Mouse (Mus musculus): ENCODE measurements around the gene Slc12a9. TPM values are rescaled to one million over a fixed set of nuclear protein-coding genes. Genes with fewer than 3 reads are reported as not detected.
A peak's percentile ranks its signal among the peaks of the same experiment; 100 is the strongest.

Slc12a9 gene
- 16.0 and 18.8 TPM in 2 replicates for polyA plus RNA-seq (2016; fragmentation: Nextera tagmentation; extraction: Ambion mirVana)

- WGBS = under 1% methylated on average over 41 of the region's 44 CpGs
- ATAC-seq (ENCODE audit: insufficient number of reproducible peaks, insufficient read depth, low FRiP score, low TSS enrichment) = peak; percentile 84
- Histone ChIP-seq H3K9ac (peak within 1 kb of the TSS; percentile 77), H3K36me3 (no peaks in the 10 kb centered on the region), H3K4me1 (peaks cover 13% of the 10 kb centered on the region), H3K4me3 (peak within 1 kb of the TSS; percentile 72), H3K9me3 (no peaks in the 10 kb centered on the region), H3K4me2 (replicated peaks) (peak within 1 kb of the TSS; percentile 92), H3K27me3 (no peaks in the 10 kb centered on the region), H3K27ac (peak within 1 kb of the TSS; percentile 60)
These were observed at the start of gene Slc12a9 for GRCm38 (mm10) chr5:137333512-137334174. Gene Slc12a9 (minus strand): TSS chr5:137333597.

- H3K27ac ChIP-seq = no peak overlapping the region
- no peaks in the 10 kb centered on the region; the same call in 1 of the 2 replicates for H3K36me3 ChIP-seq
- no peaks in the 10 kb centered on the region for H3K9me3 ChIP-seq
- no peak overlapping the region for H3K4me3 ChIP-seq
- peaks cover 11% of the 10 kb centered on the region; the same call in 1 of the 2 replicates for H3K4me1 ChIP-seq
- no peak overlapping the region for H3K9ac ChIP-seq
- H3K4me2 ChIP-seq (replicated peaks) = no peak overlapping the region
- H3K27me3 ChIP-seq = no peaks in the 10 kb centered on the region
- ATAC-seq (ENCODE audit: insufficient number of reproducible peaks, insufficient read depth, low FRiP score, low TSS enrichment) = no peak
- WGBS = 58% methylated on average over 4 of the region's 4 CpGs
These were observed 47.8 kb upstream of the Slc12a9 start for GRCm38 (mm10) chr5:137381152-137381551.

GRCm38 (mm10) chr5:137377603-137378002 is 44.2 kb upstream of the Slc12a9 start:
- peaks cover 32% of the 10 kb centered on the region for H3K36me3 ChIP-seq
- H3K4me1 ChIP-seq = peaks cover 11% of the 10 kb centered on the region; the same call in 1 of the 2 replicates
- no peaks in the 10 kb centered on the region for H3K9me3 ChIP-seq
- peak overlapping the region; percentile 34 for H3K4me2 ChIP-seq (replicated peaks)
- H3K9ac ChIP-seq = no peak overlapping the region
- H3K4me3 ChIP-seq = no peak overlapping the region
- 26% methylated on average over 11 of the region's 15 CpGs for WGBS
- no peaks in the 10 kb centered on the region for H3K27me3 ChIP-seq
- H3K27ac ChIP-seq = no peak overlapping the region
- no peak for ATAC-seq (ENCODE audit: insufficient number of reproducible peaks, insufficient read depth, low FRiP score, low TSS enrichment)

GRCm38 (mm10) chr5:137377176-137377575 is 43.8 kb upstream of the Slc12a9 start:
- Histone ChIP-seq H3K27ac (no peak overlapping the region), H3K9ac (peak overlapping the region; percentile 27; the same call in 1 of the 2 replicates), H3K4me1 (peaks cover 11% of the 10 kb centered on the region; the same call in 1 of the 2 replicates), H3K4me2 (replicated peaks) (peak overlapping the region; percentile 34), H3K27me3 (no peaks in the 10 kb centered on the region), H3K36me3 (peaks cover 36% of the 10 kb centered on the region), H3K9me3 (no peaks in the 10 kb centered on the region), H3K4me3 (no peak overlapping the region)
- 21% methylated on average over 10 of the region's 11 CpGs for WGBS
- ATAC-seq (ENCODE audit: insufficient number of reproducible peaks, insufficient read depth, low FRiP score, low TSS enrichment) = no peak

GRCm38 (mm10) chr5:137376722-137377121 is 43.3 kb upstream of the Slc12a9 start:
- ATAC-seq (ENCODE audit: insufficient number of reproducible peaks, insufficient read depth, low FRiP score, low TSS enrichment) = no peak
- Histone ChIP-seq H3K36me3 (peaks cover 41% of the 10 kb centered on the region), H3K27me3 (no peaks in the 10 kb centered on the region), H3K4me3 (no peak overlapping the region), H3K4me1 (peaks cover 11% of the 10 kb centered on the region; the same call in 1 of the 2 replicates), H3K4me2 (replicated peaks) (no peak overlapping the region), H3K9me3 (no peaks in the 10 kb centered on the region), H3K27ac (no peak overlapping the region), H3K9ac (no peak overlapping the region)
- 57% methylated on average over 9 of the region's 9 CpGs for WGBS

GRCm38 (mm10) chr5:137376198-137376597 is 42.8 kb upstream of the Slc12a9 start:
- Histone ChIP-seq H3K36me3 (peaks cover 46% of the 10 kb centered on the region), H3K4me2 (replicated peaks) (no peak overlapping the region), H3K4me1 (peaks cover 11% of the 10 kb centered on the region; the same call in 1 of the 2 replicates), H3K9ac (no peak overlapping the region), H3K27ac (peak overlapping the region; percentile 46; the same call in 1 of the 2 replicates), H3K4me3 (no peak overlapping the region), H3K27me3 (no peaks in the 10 kb centered on the region), H3K9me3 (no peaks in the 10 kb centered on the region)
- no peak for ATAC-seq (ENCODE audit: insufficient number of reproducible peaks, insufficient read depth, low FRiP score, low TSS enrichment)
- 30% methylated on average over 7 of the region's 7 CpGs for WGBS

- H3K4me1 ChIP-seq = peaks cover 11% of the 10 kb centered on the region; the same call in 1 of the 2 replicates
- peaks cover 52% of the 10 kb centered on the region for H3K36me3 ChIP-seq
- WGBS = 18% methylated on average over 2 of the region's 2 CpGs
- no peaks in the 10 kb centered on the region for H3K27me3 ChIP-seq
- H3K4me2 ChIP-seq (replicated peaks) = no peak overlapping the region
- no peak overlapping the region for H3K4me3 ChIP-seq
- ATAC-seq (ENCODE audit: insufficient number of reproducible peaks, insufficient read depth, low FRiP score, low TSS enrichment) = no peak
- peak overlapping the region; percentile 46; the same call in 1 of the 2 replicates for H3K27ac ChIP-seq
- no peaks in the 10 kb centered on the region for H3K9me3 ChIP-seq
- no peak overlapping the region for H3K9ac ChIP-seq
These were observed 42.2 kb upstream of the Slc12a9 start for GRCm38 (mm10) chr5:137375627-137376026.

GRCm38 (mm10) chr5:137374521-137375080 is 41.2 kb upstream of the Slc12a9 start:
- whole genome bisulfite sequencing = 82% methylated on average over 4 of the region's 4 CpGs

GRCm38 (mm10) chr5:137373371-137373950 is 40.1 kb upstream of the Slc12a9 start:
- Histone ChIP-seq H3K4me2 (replicated peaks) (no peak overlapping the region), H3K9me3 (no peaks in the 10 kb centered on the region), H3K4me1 (peaks cover 7% of the 10 kb centered on the region; the same call in 1 of the 2 replicates), H3K27me3 (no peaks in the 10 kb centered on the region), H3K4me3 (no peak overlapping the region), H3K27ac (no peak overlapping the region), H3K9ac (no peak overlapping the region), H3K36me3 (peaks cover 73% of the 10 kb centered on the region)
- no peak for ATAC-seq (ENCODE audit: insufficient number of reproducible peaks, insufficient read depth, low FRiP score, low TSS enrichment)
- WGBS = 86% methylated on average over 12 of the region's 12 CpGs

More at GRCm38 (mm10) chr5:137374521-137375080, 41.2 kb upstream of the Slc12a9 start:
- H3K4me1 ChIP-seq = peaks cover 11% of the 10 kb centered on the region; the same call in 1 of the 2 replicates
- H3K4me3 ChIP-seq = no peak overlapping the region
- H3K4me2 ChIP-seq (replicated peaks) = no peak overlapping the region
- H3K36me3 ChIP-seq = peaks cover 62% of the 10 kb centered on the region
- no peak overlapping the region for H3K9ac ChIP-seq
- no peaks in the 10 kb centered on the region for H3K27me3 ChIP-seq
- H3K27ac ChIP-seq = peak overlapping the region; percentile 38; the same call in 1 of the 2 replicates
- no peaks in the 10 kb centered on the region for H3K9me3 ChIP-seq
- ATAC-seq (ENCODE audit: insufficient number of reproducible peaks, insufficient read depth, low FRiP score, low TSS enrichment) = no peak

- no peaks in the 10 kb centered on the region for H3K27me3 ChIP-seq
- H3K27ac ChIP-seq = no peak overlapping the region
- H3K4me2 ChIP-seq (replicated peaks) = no peak overlapping the region
- peaks cover 99% of the 10 kb centered on the region for H3K36me3 ChIP-seq
- H3K9ac ChIP-seq = no peak overlapping the region
- 97% methylated on average over 10 of the region's 11 CpGs for WGBS
- no peaks in the 10 kb centered on the region for H3K4me1 ChIP-seq
- H3K4me3 ChIP-seq = no peak overlapping the region
- no peak for ATAC-seq (ENCODE audit: insufficient number of reproducible peaks, insufficient read depth, low FRiP score, low TSS enrichment)
- no peaks in the 10 kb centered on the region for H3K9me3 ChIP-seq
These were observed 36.3 kb upstream of the Slc12a9 start for GRCm38 (mm10) chr5:137369665-137370064.

GRCm38 (mm10) chr5:137358382-137358781 is 25.0 kb upstream of the Slc12a9 start:
- H3K27me3 ChIP-seq = no peaks in the 10 kb centered on the region
- H3K4me1 ChIP-seq = peaks cover 13% of the 10 kb centered on the region
- H3K4me3 ChIP-seq = no peak overlapping the region
- H3K4me2 ChIP-seq (replicated peaks) = no peak overlapping the region
- H3K9me3 ChIP-seq = no peaks in the 10 kb centered on the region
- no peak for ATAC-seq (ENCODE audit: insufficient number of reproducible peaks, insufficient read depth, low FRiP score, low TSS enrichment)
- H3K36me3 ChIP-seq = peaks cover 94% of the 10 kb centered on the region
- H3K27ac ChIP-seq = no peak overlapping the region
- H3K9ac ChIP-seq = no peak overlapping the region
- WGBS = 35% methylated on average over 7 of the region's 7 CpGs

Measured in embryonic facial prominence, embryonic 12.5 days (tissue).